Mouse (Mus musculus): ENCODE measurements at regions not wholly inside any gene's neighbourhood (a gene's known extent, or its start where the extent isn't known, plus 50 kb on each side); places are given as distances from the start of the nearest gene placed in this dataset.

GRCm38 (mm10) chr17:81180813-81181424, 116.0 kb upstream of the Thumpd2 start:
- DNase-seq (ENCODE audit: low spot score) = no peak

DNA sequence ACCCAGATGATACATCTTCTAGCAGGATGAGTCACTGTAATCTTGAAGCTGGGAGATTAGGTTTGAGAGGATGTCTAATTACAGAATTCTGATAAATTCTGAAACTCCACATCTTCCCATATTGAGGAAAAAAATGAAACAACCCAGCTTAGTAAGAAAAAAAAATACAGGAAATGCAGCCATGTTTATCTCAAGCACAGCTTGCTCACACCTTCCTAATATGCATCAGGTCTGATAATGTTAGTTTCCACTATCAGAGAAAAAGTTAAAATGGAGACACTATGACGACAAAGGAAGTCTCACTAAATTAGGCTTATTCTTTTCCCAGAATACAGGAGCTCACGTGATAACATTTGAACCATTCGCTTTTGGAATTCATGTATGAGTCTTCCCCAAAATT, 111.4 kb upstream of the Thumpd2 start:
- DNase-seq (ENCODE audit: low spot score) = no peak

GRCm38 (mm10) chr17:81175877-81176276, 111.0 kb upstream of the Thumpd2 start:
- DNase-seq (ENCODE audit: low spot score) = no peak

GRCm38 (mm10) chr17:81172943-81173342, 108.1 kb upstream of the Thumpd2 start:
- DNase-seq (ENCODE audit: low spot score) = no peak

DNA sequence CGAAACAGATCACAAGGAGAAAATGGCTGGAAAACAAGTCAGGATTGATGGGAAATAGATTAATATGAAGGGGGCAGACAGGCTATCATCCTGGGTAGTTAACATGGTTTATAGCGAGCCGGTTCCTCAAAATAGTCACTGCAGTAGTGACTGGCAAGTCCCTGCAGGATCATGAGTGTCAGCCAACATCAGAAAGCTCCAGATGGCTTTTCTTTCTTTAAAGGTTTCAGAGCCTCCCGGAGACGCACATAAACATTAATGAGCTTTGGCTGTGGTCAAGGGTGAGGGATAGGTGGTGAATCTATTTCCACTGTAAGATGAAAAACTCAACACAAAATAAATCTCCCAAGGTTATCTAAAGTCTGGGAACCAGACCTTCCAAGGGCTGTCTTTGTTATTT, 104.2 kb upstream of the Thumpd2 start:
- no peak for DNase-seq (ENCODE audit: low spot score)

- DNase-seq (ENCODE audit: low spot score) = peak; percentile 30
Observed at GRCm38 (mm10) chr17:81150730-81151129, 85.8 kb upstream of the Thumpd2 start.

DNA sequence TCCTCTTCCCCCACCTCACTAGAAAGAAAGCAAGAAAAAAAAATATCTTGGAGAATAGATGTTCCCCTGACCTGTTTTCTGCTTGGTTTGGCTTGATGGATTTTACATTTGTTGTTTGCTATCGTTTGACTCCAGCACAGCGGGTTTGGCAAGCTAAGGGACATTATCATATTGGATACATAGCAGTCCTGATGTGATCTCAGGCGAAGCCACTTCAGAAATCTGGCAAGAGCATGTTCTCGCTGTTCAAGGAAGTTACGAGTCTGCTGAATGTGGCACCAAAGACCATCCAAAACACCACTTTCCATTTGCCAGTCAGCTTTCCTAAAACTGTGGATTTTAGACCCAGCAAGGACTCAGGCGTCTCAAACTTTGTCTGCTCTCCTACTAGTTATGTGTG, 69.8 kb upstream of the Thumpd2 start:
- no peak for DNase-seq (ENCODE audit: low spot score)

DNA sequence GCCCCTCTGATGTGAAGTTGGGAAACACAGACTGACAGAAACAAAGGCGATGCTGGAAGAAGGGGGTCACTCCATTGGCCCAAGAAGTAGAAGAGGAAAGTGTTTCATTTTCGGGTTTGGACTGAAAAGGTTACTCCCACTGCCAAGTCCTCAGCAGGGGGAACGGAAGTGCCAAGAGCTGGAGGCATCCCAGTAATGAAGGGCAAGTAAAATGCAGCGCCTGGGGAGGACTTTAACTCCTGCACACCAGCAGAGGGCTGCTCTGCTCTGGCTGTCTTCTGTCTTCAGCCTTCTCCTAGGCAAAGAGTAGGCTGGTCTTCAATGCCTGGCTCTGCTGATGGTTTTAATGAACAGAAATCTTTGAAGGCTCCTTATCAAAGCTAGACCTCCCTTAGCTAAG, 68.3 kb upstream of the Thumpd2 start:
- DNase-seq (ENCODE audit: low spot score) = no peak
